Mouse (Mus musculus): Measurements from ENCODE around the gene Ccl1.

- TF ChIP-seq CTCF (IDR thresholded peaks at IDR 0.05; ENCODE audit: extremely low read depth, insufficient read depth, insufficient read length, insufficient replicate concordance) (no peak), POLR2A (IDR thresholded peaks at IDR 0.05; ENCODE audit: low read depth, low read length) (no peak)
These were observed 165.9 kb downstream of the Ccl1 start for GRCm38 (mm10) chr11:82139492-82140094.
